Mouse (Mus musculus) R1 (cell line): Measurements from ENCODE around the gene Irx6.

Experiments
- DNase-seq: peaks from one replicate; pipeline ENCODE4 v3.0.0-alpha.2; 2018; ENCODE audit warnings: low read depth, low spot score

Gene Irx6

GRCm38 (mm10) chr8:92674244-92675128 lies at the start of gene Irx6:
Gene Irx6 (plus strand): TSS chr8:92674288.
- DNase-seq, result peak; percentile 27

GRCm38 (mm10) chr8:92628711-92629650 lies 45.1 kb upstream of the Irx6 start:
- DNase-seq, result peak; percentile 57

GRCm38 (mm10) chr8:92633199-92633598 lies 40.9 kb upstream of the Irx6 start:
- peak; percentile 75 for DNase-seq

- no peak for DNase-seq
These were observed 33.3 kb upstream of the Irx6 start for GRCm38 (mm10) chr8:92640820-92641219.

- peak; percentile 70 for DNase-seq
These were observed 27.5 kb upstream of the Irx6 start for GRCm38 (mm10) chr8:92646637-92647036.

- DNase-seq, result no peak
These were observed 9.9 kb upstream of the Irx6 start for GRCm38 (mm10) chr8:92664207-92664606.

- DNase-seq, result no peak
These were observed 3.9 kb upstream of the Irx6 start for GRCm38 (mm10) chr8:92670236-92670635.

- no peak for DNase-seq
These were observed 3.4 kb upstream of the Irx6 start for GRCm38 (mm10) chr8:92670656-92671195.

- no peak for DNase-seq
These were observed 2.2 kb upstream of the Irx6 start for GRCm38 (mm10) chr8:92671892-92672291.

GRCm38 (mm10) chr8:92673101-92673500 lies 987 bp upstream of the Irx6 start:
- DNase-seq, result no peak

GRCm38 (mm10) chr8:92673555-92674243 lies 389 bp upstream of the Irx6 start:
- DNase-seq, result peak; percentile 57

GRCm38 (mm10) chr8:92678407-92678806 lies 4.3 kb downstream of the Irx6 start:
- DNase-seq, result peak; percentile 9

- DNase-seq, result no peak
These were observed 23.3 kb downstream of the Irx6 start for GRCm38 (mm10) chr8:92697361-92697760.

GRCm38 (mm10) chr8:92698411-92698810 lies 24.3 kb downstream of the Irx6 start:
- no peak for DNase-seq

- no peak for DNase-seq
These were observed 25.9 kb downstream of the Irx6 start for GRCm38 (mm10) chr8:92699922-92700540.

GRCm38 (mm10) chr8:92703375-92703774 lies 29.3 kb downstream of the Irx6 start:
- DNase-seq, result no peak

GRCm38 (mm10) chr8:92706311-92706710 lies 32.2 kb downstream of the Irx6 start:
- no peak for DNase-seq

- DNase-seq, result peak; percentile 67
These were observed 39.2 kb downstream of the Irx6 start for GRCm38 (mm10) chr8:92713286-92713685.

GRCm38 (mm10) chr8:92717418-92717817 lies 43.3 kb downstream of the Irx6 start:
- no peak for DNase-seq

GRCm38 (mm10) chr8:92718057-92718456 lies 44.0 kb downstream of the Irx6 start:
- DNase-seq, result no peak
